Mouse (Mus musculus): ENCODE results near the gene Ramp1.

Gene Ramp1

DNA sequence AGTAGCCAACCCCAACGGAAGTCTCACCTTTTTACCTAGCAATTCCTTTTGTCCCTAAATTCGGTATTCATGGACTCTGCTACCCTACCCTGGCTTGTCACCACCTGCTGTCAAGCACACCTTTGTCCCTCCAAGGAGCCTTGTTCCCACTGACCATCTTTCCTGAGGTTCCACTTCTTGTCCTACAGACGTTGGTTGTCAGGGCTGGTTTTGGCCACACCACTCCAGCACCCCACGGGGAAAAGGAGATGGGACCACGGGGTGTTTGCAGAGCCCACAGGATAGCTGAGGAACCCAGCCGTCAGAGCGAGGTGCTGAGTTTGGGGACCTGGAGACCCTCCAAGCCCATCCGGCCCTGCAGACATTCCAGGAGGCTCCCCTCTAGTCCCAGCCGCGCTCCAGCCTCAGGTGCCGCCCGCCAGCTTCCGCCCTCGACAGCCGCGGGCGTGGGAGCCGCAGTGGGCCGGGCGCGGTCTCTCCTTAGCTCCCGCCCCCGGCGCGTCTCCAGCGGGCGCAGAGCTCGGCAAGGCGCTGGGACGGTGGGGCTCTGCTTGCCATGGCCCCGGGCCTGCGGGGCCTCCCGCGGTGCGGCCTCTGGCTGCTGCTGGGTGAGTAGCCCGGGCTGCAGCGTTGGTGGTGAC is at the start of gene Ramp1:
Ramp1 (plus strand) TSS at position 290 of the 641 bp plus-strand sequence.
- DNase-seq (ENCODE audit: extremely low spot score, low spot score) = peak; percentile 35

DNA sequence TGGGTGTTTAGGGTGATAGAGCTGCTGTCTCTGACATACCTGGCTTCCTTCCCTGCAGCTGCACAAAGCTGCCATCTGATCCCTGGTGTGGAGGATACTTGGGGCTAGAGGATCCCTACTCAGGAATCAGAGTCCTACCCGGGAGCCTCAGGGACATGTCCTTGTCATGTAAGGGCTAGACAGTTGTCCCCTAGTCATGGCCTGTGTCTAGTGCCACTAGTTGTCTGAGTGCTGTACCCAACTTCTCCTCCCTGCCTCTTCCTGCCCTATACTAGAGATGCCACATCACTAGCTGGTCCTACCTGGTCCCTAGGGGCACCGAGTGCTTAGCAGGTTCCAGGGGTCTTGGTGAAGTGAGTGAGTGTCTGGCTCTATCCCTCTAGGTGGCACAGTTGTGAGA is 42.6 kb upstream of the Ramp1 start:
- no peak for DNase-seq (ENCODE audit: extremely low spot score, low spot score)

DNA sequence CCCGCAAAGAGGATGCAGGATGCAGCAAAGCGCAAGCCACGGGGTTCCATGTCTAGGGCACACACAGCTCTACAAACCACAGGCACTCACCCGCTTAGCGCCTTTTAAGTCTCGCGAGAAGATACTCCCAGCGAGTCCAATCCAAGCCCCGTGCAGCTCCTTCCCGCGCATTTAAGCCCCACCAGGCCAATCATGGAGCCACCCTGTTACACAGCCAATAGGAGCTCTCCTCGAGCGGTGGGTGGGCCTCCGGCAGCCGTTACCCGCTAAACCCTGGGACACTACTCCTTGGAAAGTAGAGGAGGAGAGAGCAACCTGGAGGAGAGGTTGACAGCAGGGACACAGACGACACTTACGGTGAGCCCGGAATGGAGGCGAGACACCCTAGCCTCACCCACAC is 34.8 kb upstream of the Ramp1 start, which contains the start of gene Rbm44:
Rbm44 (plus strand) TSS at position 277 of the 400 bp plus-strand sequence.
- DNase-seq (ENCODE audit: extremely low spot score, low spot score) = no peak

DNA sequence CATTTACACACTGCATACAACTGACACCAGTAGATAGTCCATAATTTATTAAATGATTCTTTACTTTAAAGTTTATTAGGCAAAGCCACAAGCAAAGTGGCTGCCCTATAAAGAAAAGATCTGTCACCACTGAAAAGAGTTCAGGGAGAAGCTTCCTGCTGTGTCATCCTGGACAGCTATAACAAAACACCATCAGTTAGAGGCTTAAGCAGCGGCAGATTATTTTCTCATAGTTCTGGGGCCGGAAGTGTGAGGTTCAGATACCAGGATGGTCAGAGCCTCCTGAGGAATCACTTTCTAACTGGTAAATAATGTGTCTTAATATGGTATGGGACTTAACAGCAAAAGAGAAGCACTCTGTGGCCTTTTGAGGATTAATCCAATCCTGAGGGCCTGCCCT is 28.1 kb upstream of the Ramp1 start:
- no peak for DNase-seq (ENCODE audit: extremely low spot score, low spot score)

DNA sequence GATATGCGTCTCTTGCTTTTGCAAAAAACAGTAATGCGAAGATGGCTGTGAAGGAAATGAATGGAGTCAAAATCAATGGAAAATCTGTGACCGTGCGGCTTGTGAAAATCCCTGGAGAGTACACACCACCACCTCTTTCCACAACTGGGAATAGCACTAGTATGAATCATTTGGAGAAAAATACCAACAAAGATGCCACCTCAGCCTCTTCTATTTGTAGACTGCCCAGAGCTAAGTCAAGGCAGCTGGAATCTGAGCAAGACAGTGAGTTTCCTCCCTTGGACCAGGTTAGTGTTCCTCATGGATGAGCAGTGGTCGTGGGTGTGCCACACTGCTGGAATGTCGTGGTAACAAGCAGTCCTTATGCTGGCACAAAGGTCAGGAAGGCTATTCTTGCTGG is 12.8 kb upstream of the Ramp1 start:
- DNase-seq (ENCODE audit: extremely low spot score, low spot score) = no peak

DNA sequence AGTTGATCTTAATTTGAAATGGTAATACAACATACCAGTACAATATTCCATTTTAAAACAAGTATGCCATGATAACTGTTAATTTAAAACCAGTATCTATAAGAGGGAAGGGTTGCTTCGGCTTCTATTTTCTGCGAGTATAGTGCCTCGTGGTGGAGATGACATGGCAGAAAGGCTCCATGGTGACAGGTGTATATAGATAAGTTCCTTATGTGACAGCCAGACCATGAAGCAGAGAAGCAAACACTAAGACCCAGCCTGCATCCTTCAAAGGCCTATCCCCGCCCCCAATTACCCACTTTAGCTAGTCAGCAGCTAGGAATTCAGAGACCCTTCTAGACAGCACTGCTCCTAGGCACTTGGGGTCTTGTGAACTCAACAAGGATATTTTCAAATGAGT is 10.5 kb upstream of the Ramp1 start:
- DNase-seq (ENCODE audit: extremely low spot score, low spot score) = no peak

DNA sequence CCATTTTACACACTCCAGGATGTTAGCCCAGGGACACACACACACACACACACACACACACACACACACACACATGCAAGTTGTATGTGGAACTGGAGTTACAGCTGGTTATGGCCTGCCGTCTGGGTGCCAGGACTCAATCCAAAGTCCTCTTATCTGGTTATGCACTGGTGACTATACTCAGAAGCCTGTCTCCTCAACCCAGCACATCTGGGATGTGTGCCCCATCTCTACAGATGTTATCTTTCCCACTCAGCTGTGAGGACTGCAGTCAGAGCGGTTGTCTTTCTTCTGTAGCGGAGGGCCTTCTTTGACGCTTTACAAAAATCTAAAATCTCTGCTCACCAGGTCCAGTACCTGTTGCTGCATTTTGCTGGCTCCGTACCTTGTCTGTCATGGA is 4.8 kb upstream of the Ramp1 start:
- DNase-seq (ENCODE audit: extremely low spot score, low spot score) = peak; percentile 6

DNA sequence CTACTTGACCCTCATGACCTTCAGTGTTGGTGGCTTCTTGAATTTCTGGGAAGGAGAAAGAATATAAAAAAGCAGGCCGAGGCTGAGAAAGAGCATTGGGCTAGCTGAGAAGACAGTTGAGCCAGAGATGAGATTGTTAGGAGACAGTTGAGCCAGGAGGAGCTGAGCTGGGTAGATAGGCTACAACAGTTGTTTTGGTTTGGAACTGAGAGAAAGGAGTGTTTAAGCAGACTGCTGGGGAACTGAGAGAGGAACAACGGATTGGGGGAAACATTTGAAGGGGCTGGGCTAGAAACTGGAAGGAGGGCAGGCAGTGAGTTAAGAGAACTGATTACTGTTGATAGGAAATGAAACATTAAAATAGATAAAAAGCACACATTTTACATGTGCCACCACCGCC is 3.6 kb upstream of the Ramp1 start:
- no peak for DNase-seq (ENCODE audit: extremely low spot score, low spot score)

DNA sequence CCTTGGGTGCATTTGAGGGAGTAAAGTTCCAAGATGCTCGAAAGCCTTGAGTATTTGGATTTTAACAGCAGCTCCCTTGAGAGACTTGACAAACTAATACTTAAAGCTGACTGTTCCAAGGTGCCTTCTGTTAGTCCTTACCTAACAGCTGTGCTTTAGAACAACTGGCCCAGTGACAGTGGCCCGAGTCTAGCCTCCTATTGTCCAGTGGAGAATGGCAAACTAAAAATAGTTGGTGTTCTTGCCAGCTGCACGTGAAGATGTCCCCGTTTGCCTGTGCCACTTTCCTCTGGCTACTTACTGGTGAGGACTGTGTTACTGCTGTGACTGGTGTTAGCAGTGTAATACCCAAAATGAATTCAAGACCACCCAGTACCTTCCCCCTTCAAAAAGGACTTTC is 2.8 kb upstream of the Ramp1 start:
- DNase-seq (ENCODE audit: extremely low spot score, low spot score) = peak; percentile 8

DNA sequence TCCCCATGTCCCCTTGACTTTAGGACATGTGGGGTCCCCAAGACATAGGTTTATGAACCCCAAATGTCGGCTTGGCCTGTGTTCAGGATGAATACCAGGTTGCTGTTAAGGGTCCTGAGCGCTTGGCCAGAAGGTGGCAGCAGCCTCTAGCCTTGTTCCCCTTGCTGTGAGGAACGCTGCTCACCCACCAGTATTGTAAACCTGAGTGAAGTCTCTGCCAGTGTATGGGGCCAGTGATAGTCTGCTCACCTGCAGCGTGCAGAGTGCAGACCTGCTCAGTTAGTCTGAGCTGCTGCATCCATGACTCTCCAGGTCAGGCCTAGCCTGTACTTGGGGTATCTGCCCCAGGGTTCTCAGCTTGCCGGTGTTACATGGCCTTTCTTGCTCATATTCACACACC is 536 bp upstream of the Ramp1 start:
- DNase-seq (ENCODE audit: extremely low spot score, low spot score) = peak; percentile 47

DNA sequence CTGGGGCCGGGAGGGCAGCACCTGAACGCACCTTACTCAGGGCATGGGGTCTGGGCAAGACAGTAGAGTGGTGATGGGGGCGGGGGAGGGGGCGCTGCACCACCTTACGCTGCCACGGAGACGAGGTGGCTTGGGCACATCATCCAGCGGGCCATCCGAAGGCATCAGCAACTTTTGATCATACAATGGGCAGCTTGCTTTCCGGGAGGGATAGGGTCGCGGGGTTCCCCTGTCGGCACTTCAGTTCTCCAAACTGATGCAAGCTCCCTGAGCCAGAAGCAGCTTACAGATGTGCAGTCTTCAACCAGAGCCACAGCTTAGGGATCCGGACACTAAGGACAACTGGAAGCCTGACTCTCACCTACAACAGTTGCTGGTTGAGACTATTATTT is 548 bp downstream of the Ramp1 start:
- DNase-seq (ENCODE audit: extremely low spot score, low spot score) = no peak

DNA sequence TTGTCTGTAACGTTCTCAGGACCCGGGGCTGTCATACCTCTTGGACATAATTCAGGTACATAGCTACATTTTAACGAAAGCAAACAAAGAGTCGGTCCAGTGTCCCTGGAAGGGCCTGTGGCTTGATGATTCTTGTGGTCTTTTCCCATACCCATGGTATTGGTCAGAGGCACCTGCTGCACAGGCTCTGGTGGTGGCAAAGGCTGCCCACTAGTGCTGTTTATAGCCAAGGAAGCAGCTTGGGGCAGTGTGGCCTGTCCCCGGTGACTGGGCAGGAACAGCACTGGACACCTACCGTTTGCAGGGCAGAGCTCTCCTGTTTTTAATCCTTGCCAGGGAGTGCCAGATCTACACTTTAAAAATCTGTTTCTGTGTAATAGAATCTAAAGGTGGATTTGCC is 1.1 kb downstream of the Ramp1 start:
- no peak for DNase-seq (ENCODE audit: extremely low spot score, low spot score)

DNA sequence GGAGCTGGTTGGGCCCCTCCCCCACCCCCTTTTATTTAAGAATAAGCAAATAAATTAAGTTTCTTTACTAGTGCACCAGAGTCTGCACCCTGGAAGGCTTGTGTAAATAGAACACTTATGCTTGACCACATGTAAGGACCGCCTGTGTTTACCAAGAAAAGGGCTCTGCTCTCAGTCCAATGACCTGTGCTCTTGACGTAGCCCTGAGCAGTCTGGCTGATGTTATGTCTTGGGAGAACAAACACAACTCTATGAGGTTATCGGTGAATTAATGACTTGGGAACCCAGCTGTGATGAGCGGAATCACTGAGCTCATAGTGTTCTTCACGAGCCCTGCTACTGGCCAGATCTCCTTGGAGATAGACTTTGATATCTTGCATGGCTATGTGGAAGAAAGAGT is 1.6 kb downstream of the Ramp1 start:
- no peak for DNase-seq (ENCODE audit: extremely low spot score, low spot score)

DNA sequence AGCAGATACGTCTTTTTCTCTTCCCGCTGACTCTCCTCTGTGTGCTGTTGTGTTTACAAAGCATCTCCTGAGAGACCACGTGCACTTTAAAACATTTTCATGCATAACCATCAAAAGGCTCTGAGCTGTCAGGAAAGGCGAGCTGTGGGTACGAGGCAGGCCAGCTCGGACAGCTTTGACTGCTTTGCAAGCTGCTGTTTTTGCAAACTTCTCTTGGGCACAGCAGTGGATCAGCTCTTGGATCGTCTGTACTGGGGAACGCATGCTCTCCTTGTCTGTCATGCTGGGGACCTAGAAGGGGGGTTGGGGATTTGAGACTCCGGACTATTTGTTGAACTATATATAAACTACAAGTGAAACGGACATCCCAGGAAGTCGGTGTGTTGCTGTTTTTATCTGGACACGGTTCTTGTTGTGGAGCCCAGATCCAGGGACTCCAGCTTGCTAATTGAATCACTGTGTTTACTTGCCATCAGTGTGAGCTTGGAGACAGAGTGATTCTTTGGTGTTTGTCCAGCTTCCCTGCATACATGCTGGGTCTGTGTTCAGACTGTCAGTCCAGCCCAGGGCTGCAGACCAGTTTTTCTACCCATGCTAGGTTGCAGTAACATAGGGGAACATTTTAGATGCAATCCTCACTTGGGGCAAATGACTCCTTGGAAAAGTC is 2.3 kb downstream of the Ramp1 start:
- DNase-seq (ENCODE audit: extremely low spot score, low spot score) = no peak

DNA sequence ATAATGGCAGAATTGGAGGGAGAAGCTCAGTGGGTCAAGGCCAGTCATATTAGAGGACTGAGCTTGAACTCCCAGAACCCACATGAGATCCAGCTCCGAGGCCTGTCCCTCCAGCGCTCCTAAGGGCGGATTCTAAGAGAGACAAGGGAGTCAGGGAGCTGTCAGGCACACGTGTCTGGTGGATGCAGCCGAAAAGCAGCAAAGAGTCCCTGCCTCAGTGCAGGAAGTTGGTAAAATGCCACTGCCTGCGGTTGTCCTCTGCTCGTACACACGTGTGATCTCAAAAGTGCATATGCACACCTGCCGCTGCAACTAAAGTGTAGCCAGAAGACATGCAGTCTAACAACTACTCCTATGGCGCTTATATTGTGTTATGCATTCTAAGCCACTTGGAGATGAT is 3.7 kb downstream of the Ramp1 start:
- DNase-seq (ENCODE audit: extremely low spot score, low spot score) = no peak

DNA sequence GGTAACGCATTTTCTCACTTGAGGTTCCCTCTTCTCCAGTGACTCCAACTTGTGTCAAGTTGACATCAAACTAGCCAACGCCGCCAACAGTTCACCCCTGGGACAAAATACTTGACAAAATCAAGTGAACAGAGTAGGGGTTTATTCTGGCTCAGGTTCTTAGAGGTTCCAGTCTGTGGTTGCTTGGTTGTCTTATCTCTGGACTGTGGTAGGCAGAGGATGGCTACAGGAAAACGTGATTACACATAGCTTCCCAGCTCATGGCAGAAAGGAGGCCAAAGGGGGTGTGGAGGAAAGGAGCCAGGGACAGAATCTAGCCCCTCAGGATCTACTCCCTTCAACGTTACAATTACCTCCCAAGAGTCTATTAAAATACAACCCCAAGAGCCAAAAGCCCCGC is 7.1 kb downstream of the Ramp1 start:
- DNase-seq (ENCODE audit: extremely low spot score, low spot score) = no peak

DNA sequence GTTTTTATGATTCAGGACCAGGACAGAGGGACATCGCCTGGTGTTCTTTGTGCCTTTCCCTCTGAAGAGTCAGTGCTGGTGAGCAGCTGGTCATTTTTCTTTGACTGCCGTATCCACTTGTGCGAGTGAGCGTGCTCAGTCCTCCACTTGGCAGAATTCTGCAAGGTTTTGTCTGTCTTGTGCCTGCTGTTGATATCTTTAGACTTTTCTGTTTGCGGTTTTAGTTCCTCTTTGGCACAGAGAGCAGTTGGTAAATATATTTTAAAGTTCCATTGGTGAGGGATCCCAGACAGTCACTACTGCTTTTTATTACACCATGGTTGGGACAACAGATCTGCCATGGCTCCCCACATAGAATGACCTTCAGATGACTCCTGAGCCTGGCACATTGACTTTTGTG is 7.7 kb downstream of the Ramp1 start:
- no peak for DNase-seq (ENCODE audit: extremely low spot score, low spot score)

DNA sequence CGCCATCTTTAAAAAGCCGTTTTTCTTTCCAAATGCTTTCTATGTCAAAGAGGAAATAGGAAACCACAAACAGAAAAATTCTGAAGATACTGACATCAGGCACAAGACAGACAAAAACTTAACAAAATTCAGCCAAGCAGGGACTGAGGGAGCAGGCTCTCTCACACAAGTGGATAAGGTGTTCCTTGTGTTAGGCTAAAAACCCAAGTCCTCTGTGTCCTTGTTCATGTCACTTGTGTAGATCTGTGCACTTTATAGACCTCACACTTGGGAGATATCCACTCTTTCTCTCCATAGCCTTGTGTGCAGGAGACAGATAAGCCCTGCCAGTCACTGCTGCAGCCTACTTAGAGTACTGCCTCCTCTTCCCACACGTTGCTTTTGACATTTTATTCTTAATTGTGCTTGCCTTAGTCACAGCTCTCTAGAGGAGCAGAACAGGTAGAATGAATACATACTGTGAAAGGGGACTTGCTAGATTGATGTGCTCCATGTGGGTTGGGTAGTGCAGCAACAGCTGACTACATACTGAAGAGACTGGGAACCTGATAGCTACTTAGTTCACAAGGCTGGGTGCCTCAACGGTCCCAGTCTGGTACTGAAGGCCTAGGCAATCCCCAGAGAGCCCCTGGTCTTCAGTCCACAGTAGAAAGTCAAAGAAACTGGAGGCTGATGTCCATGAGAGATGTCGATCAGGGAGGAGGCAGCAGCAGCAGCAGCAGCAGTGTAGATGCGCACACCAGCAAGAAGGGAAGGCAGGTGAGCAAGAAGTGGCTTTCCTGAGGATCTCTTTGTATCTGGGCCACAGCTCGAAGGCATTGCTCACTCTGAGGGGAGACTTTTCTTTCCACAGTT is 8.4 kb downstream of the Ramp1 start:
- DNase-seq (ENCODE audit: extremely low spot score, low spot score) = no peak

DNA sequence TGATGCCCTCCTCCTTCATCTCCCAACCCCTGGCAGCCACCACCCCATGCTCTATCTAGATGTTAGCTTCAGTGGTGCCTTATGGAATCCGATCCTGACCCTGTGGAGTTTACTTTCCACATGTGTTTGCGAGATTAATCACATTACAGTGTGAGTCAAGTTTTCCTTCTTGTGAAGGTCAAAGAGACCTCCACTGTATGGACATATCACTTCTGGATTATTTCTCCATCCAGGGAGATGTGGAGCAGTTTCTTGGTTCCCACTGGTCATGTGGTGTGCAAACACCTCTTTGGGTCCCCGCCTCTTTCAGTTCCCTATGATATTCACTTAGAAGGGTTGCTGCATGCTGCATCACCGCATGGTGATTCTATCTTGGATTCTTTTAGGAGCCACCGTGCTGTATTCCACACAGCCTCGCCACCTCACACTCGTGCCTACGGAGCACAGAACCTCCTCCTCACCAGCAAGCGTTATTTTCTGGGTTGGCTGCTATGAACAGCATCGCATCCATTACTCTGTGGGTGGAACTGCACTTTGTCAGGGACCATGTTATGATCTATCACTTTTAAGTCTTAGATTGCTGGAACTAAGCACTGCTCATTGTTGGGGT is 9.3 kb downstream of the Ramp1 start:
- no peak for DNase-seq (ENCODE audit: extremely low spot score, low spot score)

DNA sequence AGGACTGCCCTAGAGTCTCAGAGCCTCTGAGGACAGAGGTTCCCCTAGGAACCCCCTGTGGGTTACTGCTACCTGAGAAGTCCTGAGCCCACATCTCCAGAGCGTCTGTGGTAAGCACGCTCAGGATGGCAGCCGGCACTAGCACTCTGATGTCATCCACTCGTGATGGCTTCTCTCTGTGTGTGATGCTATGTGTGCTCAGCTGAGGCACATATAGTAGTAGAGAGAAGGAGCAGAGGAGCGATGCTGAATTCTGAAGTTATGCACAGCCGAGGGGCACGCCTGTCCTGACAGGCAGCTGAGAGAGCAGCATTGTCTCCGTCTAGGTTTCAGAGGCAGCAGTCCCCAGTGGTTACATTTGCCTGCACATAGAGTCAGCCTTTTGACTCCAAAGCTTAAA is 12.6 kb downstream of the Ramp1 start:
- no peak for DNase-seq (ENCODE audit: extremely low spot score, low spot score)

DNA sequence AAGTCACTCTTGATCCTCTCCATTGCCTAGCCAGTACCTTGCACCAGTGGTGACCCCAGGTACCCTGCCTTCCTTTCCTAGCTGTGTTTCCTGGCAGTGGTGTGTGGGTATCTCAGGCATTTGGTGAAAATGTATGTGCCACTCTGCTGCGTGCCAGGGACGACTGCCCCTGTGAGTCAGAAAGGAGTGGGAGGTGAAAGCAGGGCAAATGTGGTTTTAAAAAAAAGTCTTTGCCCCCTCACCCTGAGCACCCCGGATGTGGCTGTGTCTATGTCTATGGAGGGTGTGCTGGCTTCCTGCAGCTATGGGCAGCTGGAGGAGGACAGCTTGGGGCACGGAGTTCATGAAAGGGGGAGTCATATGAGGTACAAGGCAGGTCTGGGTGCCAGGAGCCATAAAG is 13.6 kb downstream of the Ramp1 start:
- DNase-seq (ENCODE audit: extremely low spot score, low spot score) = no peak

DNA sequence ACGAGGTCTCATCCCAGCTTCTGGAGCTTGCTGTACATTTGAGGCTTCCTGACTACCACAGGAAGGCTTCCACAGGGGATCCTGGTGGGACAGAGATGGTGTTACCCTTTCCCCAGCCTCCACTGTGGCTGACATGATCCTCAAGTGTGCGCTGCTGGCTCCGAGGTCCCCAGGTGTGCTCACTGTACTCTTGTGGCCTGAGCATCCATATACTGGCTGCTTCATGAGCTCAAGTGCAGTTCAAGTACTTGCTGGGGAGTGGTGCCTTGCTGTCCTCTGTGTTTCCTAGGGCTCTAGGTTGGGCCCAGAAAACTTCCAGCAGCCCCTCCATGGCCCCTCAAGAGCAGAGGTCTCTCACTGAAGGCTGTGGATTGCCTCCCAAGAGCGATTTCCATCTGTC is 14.1 kb downstream of the Ramp1 start:
- no peak for DNase-seq (ENCODE audit: extremely low spot score, low spot score)
